Mouse (Mus musculus) v-Abl transformed pro-B cells (cell line): ENCODE measurements around the gene Phtf2.

ENCODE experiments used
- in situ Hi-C, 2 experiments: fragments of 400-800 bp; cut with MboI; formaldehyde crosslinking; loops; one replicate each; pipeline ENCODE4 v1.15.1; 2025; ENCODE audit not compliant: unreplicated experiment in 2 of 2

Phtf2 gene

GRCm38 (mm10) chr5:20881915-20882800, at the start of gene Phtf2, which contains the start of gene Tmem60:
TSS of gene Phtf2 (minus strand) at chr5:20882124.
TSS of gene Tmem60 (plus strand) at chr5:20882191.
- in situ Hi-C loops: no loop called here

DNA sequence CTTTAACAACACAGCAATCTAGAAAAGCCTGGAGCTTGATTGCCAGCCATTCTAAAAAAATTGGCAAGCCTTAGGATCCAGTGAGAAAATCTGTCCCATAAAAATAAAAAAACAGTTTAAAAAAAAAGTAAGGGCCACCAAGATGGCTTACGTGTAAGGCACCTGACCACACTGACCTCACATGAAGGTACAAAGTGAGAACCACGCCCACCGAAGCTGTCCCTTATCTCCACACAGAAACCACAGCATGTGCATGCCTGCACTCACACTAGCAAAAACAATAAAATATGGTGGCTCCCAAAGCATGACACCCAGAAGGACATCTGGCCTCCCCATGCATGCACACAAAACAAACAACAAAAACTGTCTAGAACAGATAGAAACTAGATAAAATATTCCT, 49.4 kb upstream of the Phtf2 start:
- in situ Hi-C loops: loop anchor here in 1 of 2 experiments (10.0 kb wide), 1 partner anchor 484 kb away; no protein-coding TSS in a partner anchor

DNA sequence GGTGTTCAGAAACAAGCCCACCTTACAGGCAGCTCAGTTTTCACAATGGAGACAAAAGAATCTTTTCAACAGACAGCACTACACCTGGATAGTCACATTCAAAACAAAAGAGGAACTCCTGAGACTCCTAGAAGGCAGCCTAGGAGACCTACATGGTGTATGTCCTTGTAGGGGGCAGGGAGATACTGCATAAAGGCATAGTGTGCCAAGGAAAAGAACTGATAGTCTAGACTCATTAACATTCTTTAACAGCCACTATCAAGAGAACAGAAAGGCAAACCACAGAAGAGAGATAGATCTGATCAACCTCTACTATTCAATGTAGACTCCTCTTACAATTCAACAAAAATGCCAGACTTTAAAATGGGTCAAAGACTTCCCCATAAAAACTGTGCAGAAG, 48.5 kb upstream of the Phtf2 start:
- in situ Hi-C loops: loop anchor here in 1 of 2 experiments (10.0 kb wide), 1 partner anchor 484 kb away; no protein-coding TSS in a partner anchor

DNA sequence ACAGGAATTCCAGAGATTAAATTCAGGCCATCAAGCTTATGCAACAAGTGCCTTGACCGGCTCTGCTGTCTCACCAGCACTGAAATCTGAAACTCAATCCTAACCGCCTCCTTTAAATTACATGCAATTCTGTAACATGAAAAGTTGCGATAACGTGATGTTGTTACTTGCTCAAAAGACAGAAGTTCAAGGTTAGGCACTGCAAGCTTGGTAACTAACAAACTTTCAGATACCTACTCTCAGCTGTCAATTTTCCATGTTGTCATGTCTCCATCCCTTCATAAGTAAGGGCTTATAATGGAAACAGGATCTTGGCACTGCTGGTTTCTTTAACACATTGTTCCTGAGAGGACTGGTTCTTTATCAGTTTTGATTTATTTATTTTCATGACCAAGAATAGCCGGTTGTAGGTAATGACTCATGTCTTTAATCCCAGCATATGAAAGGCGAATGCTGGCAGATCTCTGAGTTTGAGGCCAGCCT, 47.8 kb upstream of the Phtf2 start:
- in situ Hi-C loops: loop anchor here in 1 of 2 experiments (10.0 kb wide), 1 partner anchor 485 kb away; no protein-coding TSS in a partner anchor

DNA sequence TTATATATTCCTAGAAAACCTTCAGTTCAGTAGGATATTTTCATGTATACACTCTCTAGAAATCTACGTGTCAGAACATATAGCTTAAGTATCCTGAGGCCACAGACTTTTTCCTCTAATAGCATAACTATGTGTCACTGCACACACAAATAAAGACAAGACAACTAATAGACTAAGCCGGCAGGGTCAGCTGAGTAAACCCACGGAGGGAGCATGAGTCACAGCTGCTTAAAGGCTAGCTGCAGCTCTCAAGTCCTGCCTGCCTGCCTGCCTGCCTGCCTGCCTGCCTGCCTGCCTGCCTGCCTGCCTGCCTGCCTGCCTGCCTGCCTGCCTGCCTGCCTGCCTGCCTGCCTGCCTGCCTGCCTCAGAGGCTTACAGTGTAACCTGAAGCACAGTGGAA, 43.5 kb upstream of the Phtf2 start:
- in situ Hi-C loops: no loop called here

- in situ Hi-C loops: no loop called here
These were observed 42.7 kb upstream of the Phtf2 start for GRCm38 (mm10) chr5:20924608-20925007.

DNA sequence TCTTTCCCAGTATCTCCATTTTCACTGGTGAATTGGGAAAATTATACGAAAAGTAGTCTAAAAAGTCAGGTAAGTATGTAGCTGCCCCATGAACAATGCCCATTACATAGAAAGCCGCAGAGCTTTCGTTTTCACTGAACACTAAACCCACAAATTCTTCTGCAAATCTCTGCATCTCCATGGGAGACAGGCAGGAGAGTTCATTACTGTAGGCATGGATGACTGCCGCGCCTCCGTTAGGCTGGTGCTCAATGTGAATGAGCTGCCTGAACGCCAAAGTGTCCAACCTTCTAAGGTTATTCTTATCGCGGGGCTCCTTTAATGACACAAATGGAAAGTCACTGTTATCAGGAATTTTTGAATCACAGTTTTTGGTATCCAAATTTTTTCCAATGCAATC, 37.6 kb upstream of the Phtf2 start:
- in situ Hi-C loops: loop anchor here (10.0 kb wide), 3 partner anchors 125 to 335 kb away; partner anchors contain the start of gene Ptpn12 (in 1 of the 2)

DNA sequence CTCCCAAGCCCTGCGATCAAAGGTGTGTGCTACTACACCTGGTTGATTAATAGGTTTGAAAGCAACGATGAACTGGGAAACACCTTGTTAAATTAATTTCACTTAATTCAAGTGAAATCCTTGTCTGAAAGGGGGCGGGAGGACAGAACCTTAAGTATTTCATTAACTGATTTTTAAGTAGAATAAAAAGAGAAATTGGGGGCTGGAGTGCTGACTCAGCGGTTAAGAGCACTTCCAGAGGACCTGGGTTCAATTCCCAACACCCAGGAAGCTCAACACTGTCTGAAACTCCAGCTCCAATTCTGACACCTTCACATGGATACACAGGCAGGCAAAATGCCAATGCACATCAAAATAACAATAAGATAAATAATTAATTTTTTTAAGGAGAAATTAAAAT, 37.0 kb upstream of the Phtf2 start:
- in situ Hi-C loops: loop anchor here (10.0 kb wide), 3 partner anchors 126 to 336 kb away; partner anchors contain the start of gene Ptpn12 (in 1 of the 2)

GRCm38 (mm10) chr5:20913372-20914275, 31.7 kb upstream of the Phtf2 start:
- in situ Hi-C loops: loop anchor here (5.0 to 10.0 kb wide), 5 partner anchors 44 to 341 kb away; partner anchors contain the start of genes Ptpn12 (in 1 of the 2) and Rsbn1l (in 1 of the 2)

DNA sequence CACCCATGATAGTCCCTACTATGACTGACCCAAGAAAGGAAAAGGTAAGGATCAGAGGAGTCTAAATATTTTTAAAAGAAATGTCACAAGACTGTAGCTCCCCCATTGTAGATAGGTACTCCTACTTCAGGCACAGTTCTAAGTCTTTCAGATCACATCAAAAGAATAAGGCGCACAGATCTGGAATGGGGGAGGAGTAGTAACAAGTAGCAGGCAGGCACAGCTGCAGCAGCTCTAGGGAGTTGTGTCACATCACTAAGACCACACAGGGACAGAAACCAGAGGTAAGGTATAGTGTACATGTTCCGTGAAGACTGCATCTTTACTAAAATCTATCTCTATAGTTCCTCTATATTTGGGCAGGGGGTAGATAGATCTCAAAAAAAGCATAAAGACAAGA, 29.8 kb upstream of the Phtf2 start:
- in situ Hi-C loops: loop anchor here (5.0 to 10.0 kb wide), 5 partner anchors 46 to 343 kb away; partner anchors contain the start of genes Ptpn12 (in 1 of the 2) and Rsbn1l (in 1 of the 2)

DNA sequence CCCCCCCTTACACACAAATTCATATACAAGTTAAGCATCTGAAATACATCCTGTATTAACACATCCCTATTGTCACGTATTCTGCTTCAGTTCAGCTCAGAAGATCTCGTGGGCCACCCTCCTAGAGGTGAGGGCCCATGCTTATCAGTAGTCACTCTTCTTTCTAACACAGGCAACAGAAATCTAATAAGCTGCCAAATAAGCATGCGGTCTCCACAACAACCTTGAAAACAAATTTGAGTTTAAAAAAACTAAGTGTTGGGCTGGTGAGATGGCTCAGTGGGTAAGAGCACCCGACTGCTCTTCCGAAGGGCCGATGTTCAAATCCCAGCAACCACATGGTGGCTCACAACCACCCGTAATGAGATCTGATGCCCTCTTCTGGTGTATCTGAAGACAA, 24.3 kb upstream of the Phtf2 start:
- in situ Hi-C loops: no loop called here

- in situ Hi-C loops: no loop called here
These were observed 23.5 kb upstream of the Phtf2 start for GRCm38 (mm10) chr5:20905437-20905836.

DNA sequence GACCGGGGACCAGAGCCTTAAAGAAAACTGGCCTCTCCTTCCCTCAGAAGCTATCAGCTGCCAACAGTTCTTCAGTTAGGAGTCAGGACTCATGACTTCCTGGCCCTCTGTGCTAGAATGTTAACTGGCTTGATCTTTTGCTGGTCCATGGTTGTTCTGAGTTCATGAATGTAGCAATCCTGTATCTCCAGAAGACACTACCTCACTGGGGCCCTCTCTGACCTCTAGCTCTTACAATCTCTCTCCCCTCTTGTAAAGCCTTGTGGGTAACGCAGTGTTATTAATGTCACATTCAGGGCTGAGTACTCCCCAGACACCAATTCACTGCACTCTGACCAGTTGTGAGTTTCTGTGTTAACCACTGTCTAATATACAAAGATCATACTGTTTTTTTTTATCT, 22.7 kb upstream of the Phtf2 start:
- in situ Hi-C loops: no loop called here

DNA sequence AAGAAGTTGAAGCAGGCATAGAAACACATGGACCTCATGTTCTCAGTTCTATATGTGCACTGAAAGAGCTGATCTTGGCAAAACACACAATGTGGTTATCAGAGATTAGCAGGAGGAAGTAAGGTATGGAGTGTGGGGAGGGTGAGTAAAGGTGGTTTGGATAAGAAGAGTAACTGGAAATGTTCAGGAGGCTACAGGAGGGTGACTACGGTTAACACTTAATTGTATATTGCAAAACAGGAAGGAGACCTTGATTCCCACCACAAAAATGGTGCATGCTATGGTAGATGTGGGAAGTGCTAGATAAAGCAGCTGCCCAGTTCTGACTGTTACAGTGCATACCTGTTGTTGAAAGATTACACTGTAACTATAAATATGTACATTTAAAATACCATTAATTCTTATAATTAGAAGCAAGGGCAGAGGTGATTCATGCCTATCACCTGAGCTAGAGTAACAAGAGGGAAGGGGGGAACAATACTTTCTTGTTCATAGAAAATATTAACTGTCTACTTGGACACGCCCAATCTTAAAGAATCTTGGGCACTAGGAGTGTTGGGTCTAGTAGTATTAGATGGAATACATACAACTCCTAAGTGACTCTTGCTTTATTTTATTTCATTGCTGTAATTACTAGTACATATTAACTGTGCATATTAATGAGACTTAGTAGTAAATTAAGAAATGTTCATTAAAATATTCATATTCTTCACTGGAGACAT, 15.7 kb upstream of the Phtf2 start:
- in situ Hi-C loops: no loop called here

DNA sequence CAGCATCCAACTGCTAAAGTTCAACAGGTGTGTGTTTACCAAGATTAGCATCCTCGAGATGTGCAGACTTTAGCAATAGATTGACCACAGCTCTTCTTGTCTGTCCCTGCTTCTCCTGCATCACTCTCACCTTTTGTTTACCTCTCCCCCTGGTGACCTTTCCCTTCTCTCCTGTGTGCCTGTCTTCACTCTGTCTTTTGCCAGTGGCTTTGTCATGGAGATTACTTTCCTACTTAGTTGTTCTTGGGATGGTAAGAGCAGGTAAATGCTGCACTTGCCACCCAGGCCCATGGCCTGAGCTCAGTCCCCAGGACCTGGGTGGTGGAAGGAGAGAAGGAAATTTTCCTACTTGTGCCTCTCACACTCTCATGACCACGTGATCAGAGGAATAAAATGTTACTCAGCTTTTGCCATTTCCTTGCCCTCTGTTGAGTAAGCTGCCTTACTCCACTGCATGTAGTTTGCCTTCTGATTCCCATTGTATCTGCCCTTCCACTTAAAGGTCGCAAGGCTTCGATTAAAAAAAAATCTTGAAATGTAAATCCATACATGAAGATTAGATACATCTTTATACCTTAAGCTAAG, 2.2 kb upstream of the Phtf2 start:
- in situ Hi-C loops: no loop called here

DNA sequence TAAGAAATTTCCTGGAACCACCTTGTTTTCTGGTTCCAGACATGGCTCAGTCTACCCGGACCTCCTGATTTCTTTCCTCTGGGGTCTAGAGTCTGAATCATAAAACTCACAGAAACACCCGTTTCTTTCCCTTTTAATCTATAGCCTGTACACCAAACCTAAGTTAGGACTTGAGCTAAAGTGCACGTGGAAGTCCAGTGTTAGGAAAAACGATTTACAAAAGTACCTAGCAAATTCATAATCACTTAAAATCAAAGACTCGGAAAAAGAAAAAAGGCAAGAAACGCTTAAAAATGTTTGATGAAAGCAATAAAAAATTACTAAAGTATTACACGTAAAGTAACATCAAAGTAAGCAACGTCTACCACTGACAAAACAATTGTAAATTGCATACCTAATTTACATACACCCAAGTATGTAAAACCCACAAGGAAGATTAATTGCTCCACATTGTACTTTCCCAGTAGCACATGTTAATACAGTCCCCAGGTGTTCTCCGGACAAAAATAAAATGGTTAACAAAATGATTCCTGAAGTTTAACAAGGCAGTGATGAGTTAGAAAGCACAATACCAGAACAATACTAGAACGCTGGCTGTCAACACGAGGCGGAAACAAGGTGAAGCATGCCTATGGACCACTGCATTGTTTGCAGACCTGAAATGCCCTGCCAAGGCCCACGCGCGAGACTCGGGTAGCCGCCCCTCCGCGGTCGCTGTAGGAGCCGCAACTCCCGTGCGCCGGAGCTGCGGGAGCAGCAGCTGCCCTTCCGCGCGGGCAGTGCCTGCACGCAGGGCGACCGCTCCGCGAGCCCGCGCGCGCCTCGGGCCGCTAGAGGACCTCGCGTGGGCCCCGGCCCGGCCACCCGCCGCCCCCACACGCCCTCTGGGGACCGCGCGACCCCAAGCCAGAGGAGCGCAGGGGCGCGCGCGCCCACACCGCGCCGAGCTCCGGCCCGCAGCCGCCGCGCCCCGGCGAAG, 838 bp downstream of the Phtf2 start:
- in situ Hi-C loops: no loop called here

- in situ Hi-C loops: no loop called here
These were observed 1.5 kb downstream of the Phtf2 start for GRCm38 (mm10) chr5:20880386-20880785.

DNA sequence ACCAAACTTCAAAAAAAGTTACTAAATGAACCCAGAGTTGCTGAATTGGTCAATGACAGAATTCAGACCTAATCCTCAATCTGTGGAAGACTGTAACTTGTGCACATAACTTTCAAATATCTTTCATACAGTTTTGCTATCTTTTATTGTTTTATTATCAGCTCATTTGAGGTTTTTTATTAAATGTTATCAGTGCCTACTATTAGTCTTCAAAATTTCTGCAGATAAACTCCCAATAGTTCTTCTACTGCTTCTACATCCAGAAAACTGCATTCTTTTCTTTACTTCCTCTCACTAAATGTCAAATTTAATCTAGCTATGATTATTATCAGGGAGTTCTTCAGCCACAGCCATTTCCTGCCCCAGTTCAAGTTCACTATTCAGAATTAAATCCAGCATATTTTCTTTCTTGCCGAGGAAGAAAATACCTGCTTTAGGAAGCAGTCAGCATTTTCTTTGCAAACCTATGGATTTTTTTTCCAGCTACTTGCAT, 4.9 kb downstream of the Phtf2 start:
- in situ Hi-C loops: no loop called here
